Mouse (Mus musculus) kidney, adult 2 months (tissue): ENCODE data around the gene Ccdc148.

Experiments used
- CTCF ChIP-seq: fragments of 200-500 bp; conservative IDR thresholded peaks from 2 replicates; pipeline ENCODE4 v1.5.1; 2011; ENCODE audit warnings: low read depth, mild to moderate bottlenecking, control low read depth, low read length, moderate library complexity, mixed read lengths; ENCODE audit not compliant: insufficient read depth, insufficient read length
- POLR2A ChIP-seq: fragments of 200-500 bp; IDR thresholded peaks from one replicate; pipeline ENCODE4 v1.6.1; 2011; ENCODE audit warnings: low read depth, low read length, control low read depth

GRCm38 (mm10) chr2:59169572-59170207, 9.2 kb upstream of the Ccdc148 start:
- TF ChIP-seq POLR2A (no peak), CTCF (no peak)
